Mouse (Mus musculus) MEL (cell line): ENCODE measurements around the gene Abca6. TPM values are rescaled to one million over a fixed set of nuclear protein-coding genes. Genes with fewer than 3 reads are reported as not detected.

Experiments used
- DNase-seq: peaks from one replicate; pipeline ENCODE4 v3.0.0; 2011; ENCODE audit warnings: low read depth, low spot score
- H3K27ac ChIP-seq: 2 replicates; pipeline ENCODE4 v1.5.1; 2012; ENCODE audit warnings: low read depth, mild to moderate bottlenecking, control low read depth, low read length, moderate library complexity; ENCODE audit not compliant: control insufficient read depth
- H3K27me3 ChIP-seq, 2 experiments: fragments of 150-350 bp in 1 of 2; sonication (generic) in 1 of 2; 2 replicates each; pipeline ENCODE4 v1.6.1; 2012; ENCODE audit warnings: low read length in 2 of 2, mild to moderate bottlenecking in 2 of 2, improper control_type of control experiment in 1 of 2, moderate library complexity in 1 of 2; ENCODE audit not compliant: insufficient read depth in 2 of 2, control insufficient read depth in 1 of 2
- H3K36me3 ChIP-seq, 2 experiments: 2 replicates each; pipeline ENCODE4 v1.6.1; 2012 to 2014; ENCODE audit warnings: low read length in 2 of 2, improper control_type of control experiment in 1 of 2, inconsistent platforms in 1 of 2, mild to moderate bottlenecking in 1 of 2; ENCODE audit not compliant: insufficient read depth in 2 of 2, control insufficient read depth in 1 of 2
- H3K4me1 ChIP-seq, 2 experiments: fragments of 150-350 bp in 1 of 2; sonication (generic) in 1 of 2; 2 replicates each; pipeline ENCODE4 v1.6.1; 2012; ENCODE audit warnings: low read length in 2 of 2, improper control_type of control experiment in 1 of 2, mild to moderate bottlenecking in 1 of 2; ENCODE audit not compliant: insufficient read depth in 2 of 2, control insufficient read depth in 1 of 2
- H3K4me3 ChIP-seq, 2 experiments: fragments of 150-350 bp in 1 of 2; sonication (generic) in 1 of 2; 2 replicates each; pipeline ENCODE4 v1.5.1; 2012; ENCODE audit warnings: low read depth in 2 of 2, low read length in 2 of 2, mild to moderate bottlenecking in 2 of 2, moderate library complexity in 2 of 2, control low read depth in 1 of 2, improper control_type of control experiment in 1 of 2; ENCODE audit not compliant: control insufficient read depth in 1 of 2, insufficient read depth in 1 of 2
- H3K79me2 ChIP-seq: 2 replicates; pipeline ENCODE4 v1.6.1; 2012; ENCODE audit warnings: mild to moderate bottlenecking, low read length, moderate library complexity; ENCODE audit not compliant: control insufficient read depth, poor library complexity, insufficient read depth
- H3K9ac ChIP-seq: 2 replicates; pipeline ENCODE4 v1.6.1; 2012; ENCODE audit warnings: low read depth, mild to moderate bottlenecking, control low read depth, low read length, moderate library complexity; ENCODE audit not compliant: control insufficient read depth, poor library complexity, severe bottlenecking
- H3K9me3 ChIP-seq: fragments of 150-350 bp; sonication (generic); replicated peaks from 2 replicates; pipeline ENCODE4 v1.6.1; 2012; ENCODE audit warnings: mild to moderate bottlenecking, low read length, improper control_type of control experiment, moderate library complexity; ENCODE audit not compliant: insufficient read depth
- CHD1 ChIP-seq: IDR thresholded peaks from 2 replicates; pipeline ENCODE4 v1.6.1; 2012; ENCODE audit warnings: low read depth, mild to moderate bottlenecking, inconsistent platforms, low read length, improper control_type of control experiment
- E2F4 ChIP-seq: IDR thresholded peaks from 2 replicates; pipeline ENCODE4 v1.6.1; 2011; ENCODE audit warnings: low read depth, low read length, improper control_type of control experiment, borderline replicate concordance
- ELF1 ChIP-seq: IDR thresholded peaks from 2 replicates; pipeline ENCODE4 v1.6.1; 2014; ENCODE audit warnings: low read depth, mild to moderate bottlenecking, inconsistent platforms, low read length, improper control_type of control experiment, moderate library complexity
- HCFC1 ChIP-seq: IDR thresholded peaks from 2 replicates; pipeline ENCODE4 v1.6.1; 2012; ENCODE audit warnings: low read depth, mild to moderate bottlenecking, inconsistent platforms, low read length, improper control_type of control experiment, moderate library complexity
- JUND ChIP-seq: IDR thresholded peaks from 2 replicates; pipeline ENCODE4 v1.6.1; 2011; ENCODE audit warnings: low read depth, mild to moderate bottlenecking, improper control_type of control experiment, low read length
- KAT2A ChIP-seq: conservative IDR thresholded peaks from 2 replicates; pipeline ENCODE4 v1.6.1; 2012; ENCODE audit warnings: low read depth, low read length, improper control_type of control experiment, inconsistent platforms
- MAFK ChIP-seq: IDR thresholded peaks from 2 replicates; pipeline ENCODE4 v1.6.1; 2011; ENCODE audit warnings: low read depth, mild to moderate bottlenecking, low read length, improper control_type of control experiment, borderline replicate concordance
- MAX ChIP-seq: IDR thresholded peaks from 2 replicates; pipeline ENCODE4 v1.6.1; 2011; ENCODE audit warnings: low read length, improper control_type of control experiment
- MYB ChIP-seq: IDR thresholded peaks from 2 replicates; pipeline ENCODE4 v1.6.1; 2011; ENCODE audit warnings: mild to moderate bottlenecking, low read depth, low read length, improper control_type of control experiment
- MYC ChIP-seq: IDR thresholded peaks from 2 replicates; pipeline ENCODE4 v1.6.1; 2011; ENCODE audit warnings: low read depth, mild to moderate bottlenecking, low read length, improper control_type of control experiment, moderate library complexity
- NELFE ChIP-seq: IDR thresholded peaks from 2 replicates; pipeline ENCODE4 v1.6.1; 2011; ENCODE audit warnings: low read depth, low read length, improper control_type of control experiment
- NRF1 ChIP-seq: IDR thresholded peaks from 2 replicates; pipeline ENCODE4 v1.6.1; 2014; ENCODE audit warnings: low read depth, mild to moderate bottlenecking, inconsistent platforms, low read length, improper control_type of control experiment, moderate library complexity; ENCODE audit not compliant: poor library complexity, insufficient read depth, severe bottlenecking
- POLR2AphosphoS2 ChIP-seq: IDR thresholded peaks from 2 replicates; pipeline ENCODE4 v1.6.1; 2011; ENCODE audit warnings: low read length, improper control_type of control experiment
- POLR2AphosphoS5 ChIP-seq: IDR thresholded peaks from 2 replicates; pipeline ENCODE4 v1.6.1; 2012; ENCODE audit warnings: low read depth, borderline replicate concordance, mild to moderate bottlenecking, inconsistent platforms, low read length, moderate library complexity, mixed read lengths
- SMC3 ChIP-seq: IDR thresholded peaks from 2 replicates; pipeline ENCODE4 v1.6.1; 2011; ENCODE audit warnings: low read depth, low read length, improper control_type of control experiment
- TAL1 ChIP-seq: IDR thresholded peaks from 2 replicates; pipeline ENCODE4 v1.6.1; 2012; ENCODE audit warnings: mild to moderate bottlenecking, inconsistent platforms, low read length, moderate library complexity, mixed read lengths
- TBP ChIP-seq: IDR thresholded peaks from 2 replicates; pipeline ENCODE4 v1.8.0; 2011; ENCODE audit warnings: low read depth, low read length, improper control_type of control experiment
- TCF12 ChIP-seq: IDR thresholded peaks from 2 replicates; pipeline ENCODE4 v1.6.1; 2014; ENCODE audit warnings: low read depth, mild to moderate bottlenecking, inconsistent platforms, low read length, improper control_type of control experiment, moderate library complexity
- USF1 ChIP-seq: IDR thresholded peaks from 2 replicates; pipeline ENCODE4 v1.6.1; 2014; ENCODE audit warnings: low read depth, mild to moderate bottlenecking, inconsistent platforms, low read length, improper control_type of control experiment, moderate library complexity
- USF2 ChIP-seq, 2 experiments: IDR thresholded peaks; 2 replicates each; pipeline ENCODE4 v1.6.1; 2011 to 2012; ENCODE audit warnings: improper control_type of control experiment in 2 of 2, low read length in 2 of 2, borderline replicate concordance in 1 of 2, inconsistent platforms in 1 of 2, low read depth in 1 of 2, mild to moderate bottlenecking in 1 of 2; ENCODE audit not compliant: insufficient read depth in 1 of 2
- ZKSCAN1 ChIP-seq: IDR thresholded peaks from 2 replicates; pipeline ENCODE4 v1.6.1; 2012; ENCODE audit warnings: low read depth, mild to moderate bottlenecking, inconsistent platforms, low read length, improper control_type of control experiment, moderate library complexity
- polyA plus RNA-seq, 2 experiments: library from polyadenylated mRNA; stranded (reverse) in 1 of 2; unstranded in 1 of 2; fragments of >175 nt in 1 of 2; fragments of >200 nt in 1 of 2; gene quantifications; 2 replicates each; pipeline versions ENCODE4 v1.2.1 to v1.2.4; 2012; ENCODE audit warnings: low replicate concordance in 2 of 2, low read depth in 1 of 2; ENCODE audit not compliant: insufficient read length in 2 of 2, insufficient read depth in 1 of 2, missing spikeins in 1 of 2
- total RNA-seq: library from RNA; depleted of rRNA; stranded (reverse); fragments of 300-350 nt; gene quantifications from 2 replicates; pipeline ENCODE4 v1.2.3, GENCODE M21; 2012

Abca6 gene
- total and polyA plus RNA-seq, 3 experiments: not detected

DNA sequence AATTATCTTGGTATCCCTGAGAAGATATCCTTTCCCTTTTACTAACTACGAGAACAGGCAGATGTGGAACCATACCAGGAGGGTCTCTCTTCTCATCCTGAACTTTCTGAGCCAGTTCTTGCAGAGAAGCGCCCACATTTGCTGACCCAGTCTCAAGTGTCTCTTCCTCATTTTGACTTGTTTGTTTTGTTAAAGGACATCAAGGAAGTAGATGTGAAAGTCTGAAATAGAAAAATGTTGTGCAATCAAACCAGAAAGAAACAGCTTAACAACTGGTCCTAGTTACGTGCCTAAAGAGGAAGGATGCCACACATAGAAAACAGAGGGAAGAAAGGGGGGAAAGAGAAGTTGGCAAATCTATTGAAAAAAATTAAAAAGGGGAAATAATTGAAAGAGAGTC, 85.8 kb downstream of the Abca6 start:
- no peaks in the 10 kb centered on the region; a peak in 1 of 4 replicates for H3K27me3 ChIP-seq
- no peaks in the 10 kb centered on the region for H3K36me3 ChIP-seq
- no peak for TF ChIP-seq POLR2AphosphoS5
- no peak for TF ChIP-seq NELFE
- no peaks in the 10 kb centered on the region for H3K4me1 ChIP-seq
- no peaks in the 10 kb centered on the region for H3K9me3 ChIP-seq
- DNase-seq: no peak
- no peaks in the 10 kb centered on the region for H3K79me2 ChIP-seq
- no peak overlapping the region for H3K9ac ChIP-seq
- H3K27ac ChIP-seq: no peak overlapping the region
- H3K4me3 ChIP-seq: no peak overlapping the region

DNA sequence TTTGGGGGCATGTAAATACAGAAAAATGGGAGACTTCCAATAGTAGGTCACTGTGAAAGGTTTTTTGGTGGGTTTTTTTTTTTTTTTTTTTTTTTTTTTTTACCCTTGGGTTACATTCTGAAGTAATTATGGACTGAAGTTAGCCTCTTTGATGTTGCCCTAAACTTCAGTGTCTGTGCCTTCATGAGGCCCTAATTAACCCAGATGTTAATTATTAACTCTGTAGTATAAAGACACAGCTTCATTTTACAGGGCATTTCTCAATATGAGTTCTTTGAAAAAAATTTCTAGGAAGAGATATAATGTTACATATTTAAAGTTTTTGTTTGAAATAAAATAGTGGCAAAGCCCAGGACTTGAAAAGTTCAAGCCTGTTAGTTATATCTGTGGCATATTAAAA, 86.2 kb downstream of the Abca6 start:
- DNase-seq: no peak
- Histone ChIP-seq H3K9ac (no peak overlapping the region), H3K27ac (no peak overlapping the region), H3K9me3 (no peaks in the 10 kb centered on the region), H3K36me3 (no peaks in the 10 kb centered on the region), H3K4me3 (no peak overlapping the region), H3K4me1 (no peaks in the 10 kb centered on the region), H3K79me2 (no peaks in the 10 kb centered on the region), H3K27me3 (no peaks in the 10 kb centered on the region; a peak in 1 of 4 replicates)
- TF ChIP-seq JUND: no peak
- TF ChIP-seq USF1: no peak
- no peak for TF ChIP-seq HCFC1
- TF ChIP-seq ZKSCAN1: no peak
- TF ChIP-seq MYC: no peak
- TF ChIP-seq MAX: no peak
- no peak for TF ChIP-seq TBP
- no peak for TF ChIP-seq POLR2AphosphoS2
- no peak for TF ChIP-seq SMC3
- TF ChIP-seq MYB: no peak
- no peak for TF ChIP-seq CHD1
- no peak for TF ChIP-seq MAFK
- no peak for TF ChIP-seq NRF1
- TF ChIP-seq POLR2AphosphoS5: no peak
- TF ChIP-seq TAL1: no peak
- TF ChIP-seq E2F4: no peak
- TF ChIP-seq KAT2A: no peak

DNA sequence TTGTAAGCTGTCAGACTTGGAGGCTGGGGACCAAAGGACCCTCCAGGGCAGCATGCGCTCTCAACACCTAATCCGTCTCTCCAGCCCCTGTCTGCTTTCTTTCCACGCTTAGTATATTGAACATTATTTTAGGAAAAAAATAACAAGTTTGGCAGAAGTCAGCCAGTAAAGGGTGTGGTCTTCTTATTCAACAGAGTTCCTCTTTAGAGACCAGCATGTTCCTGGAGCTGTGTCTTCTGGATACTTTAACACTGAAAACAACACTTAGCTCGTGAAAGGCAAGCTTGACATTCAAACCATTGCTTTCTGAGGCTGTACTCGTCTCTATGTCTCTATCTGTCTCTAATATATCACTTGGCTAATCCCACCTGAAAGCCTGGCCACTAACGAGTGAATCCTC, 94.5 kb downstream of the Abca6 start:
- H3K79me2 ChIP-seq: no peaks in the 10 kb centered on the region
- H3K9me3 ChIP-seq: no peaks in the 10 kb centered on the region
- H3K9ac ChIP-seq: no peak overlapping the region
- H3K4me1 ChIP-seq: no peaks in the 10 kb centered on the region
- DNase-seq: no peak
- no peak overlapping the region for H3K4me3 ChIP-seq
- no peaks in the 10 kb centered on the region for H3K36me3 ChIP-seq
- no peak overlapping the region for H3K27ac ChIP-seq
- H3K27me3 ChIP-seq: no peaks in the 10 kb centered on the region
- TF ChIP-seq MYC (no peak), NRF1 (no peak), MAX (no peak), USF2 (IDR thresholded peaks at IDR 0.05; ENCODE audit: borderline replicate concordance in 1 of 2, insufficient read depth in 1 of 2, low read depth in 1 of 2, low read length in 2 of 2) (no peak), TCF12 (no peak), ELF1 (no peak), ZKSCAN1 (no peak)
